Mouse (Mus musculus) heart, postnatal 0 days (tissue): ENCODE results near the gene Ppp2r5e. TPM values are rescaled to one million over a fixed set of nuclear protein-coding genes. Genes with fewer than 3 reads are reported as not detected.

Experiments used
- ATAC-seq: fragments of 200-750 bp; cut with Nextera tagmentation; 2 replicates; pipeline ENCODE4 v1.8.0; 2017; ENCODE audit warnings: low read depth, moderate number of reproducible peaks, moderate library complexity; ENCODE audit not compliant: insufficient read depth
- DNase-seq: peaks from one replicate; pipeline ENCODE4 v3.0.0-alpha.2; 2016; ENCODE audit warnings: low spot score
- H3K27ac ChIP-seq: fragments of 300-500 bp; sonication (generic); 2 replicates; pipeline ENCODE4 v1.5.1; 2014; ENCODE audit warnings: low read depth, mild to moderate bottlenecking
- H3K27me3 ChIP-seq: fragments of 300-500 bp; sonication (generic); 2 replicates; pipeline ENCODE4 v1.6.1; 2014; ENCODE audit warnings: low read length, mixed read lengths; ENCODE audit not compliant: control insufficient read depth, insufficient read depth
- H3K36me3 ChIP-seq: fragments of 300-500 bp; sonication (generic); replicated peaks from 2 replicates; pipeline ENCODE4 v1.6.1; 2014; ENCODE audit warnings: low read length, mixed read lengths; ENCODE audit not compliant: control insufficient read depth, insufficient read depth
- H3K4me1 ChIP-seq: fragments of 300-500 bp; sonication (generic); 2 replicates; pipeline ENCODE4 v1.6.1; 2014; ENCODE audit warnings: antibody characterized with exemption; ENCODE audit not compliant: control insufficient read depth, insufficient read depth
- H3K4me2 ChIP-seq: fragments of 300-500 bp; sonication (generic); 2 replicates; pipeline ENCODE4 v1.6.1; 2014; ENCODE audit warnings: low read depth, mild to moderate bottlenecking, low read length, moderate library complexity
- H3K4me3 ChIP-seq: fragments of 300-500 bp; sonication (generic); 2 replicates; pipeline ENCODE4 v1.5.1; 2014; ENCODE audit warnings: low read depth, low read length
- H3K9ac ChIP-seq: fragments of 300-500 bp; sonication (generic); replicated peaks from 2 replicates; pipeline ENCODE4 v1.6.1; 2014; ENCODE audit warnings: low read depth, low read length, mixed read lengths
- H3K9me3 ChIP-seq: fragments of 300-500 bp; sonication (generic); replicated peaks from 2 replicates; pipeline ENCODE4 v1.6.1; 2016; ENCODE audit warnings: low read length; ENCODE audit not compliant: control insufficient read depth
- CTCF ChIP-seq: IDR thresholded peaks from 2 replicates; pipeline ENCODE4 v1.5.1; 2016; ENCODE audit warnings: antibody characterized with exemption, control low read depth, low read depth
- EP300 ChIP-seq: IDR thresholded peaks from 2 replicates; pipeline ENCODE4 v1.6.1; 2016; ENCODE audit warnings: antibody characterized with exemption, low read depth
- WGBS: fragments of 180-500 bp; shearing (Covaris S2); extraction: QIAGEN DNeasy Blood & Tissue Kit; methylation state at CpG from one replicate; pipeline ENCODE4 v1.1.7; 2014; 5-methylcytosine and 5-hydroxymethylcytosine counted together
- polyA plus RNA-seq: library from polyadenylated mRNA; unstranded; fragments of >200 nt; fragmentation: Nextera tagmentation; extraction: Ambion mirVana; gene quantifications from 2 replicates; pipeline ENCODE4 v1.2.1, GENCODE M21; 2015
- total RNA-seq: library from RNA; depleted of rRNA; stranded (reverse); fragments of >200 nt; gene quantifications from 2 replicates; pipeline ENCODE4 v1.2.3, GENCODE M21; 2014; ENCODE audit warnings: low replicate concordance

The Ppp2r5e gene
- total and polyA plus RNA-seq, 2 experiments from 2014 or later, result 7.5 TPM

GRCm38 (mm10) chr12:75635771-75636430, 39.9 kb upstream of the Ppp2r5e start:
- no peak overlapping the region for H3K27ac ChIP-seq
- ATAC-seq, result no peak
- no peak overlapping the region for H3K4me2 ChIP-seq
- no peak for DNase-seq
- H3K4me1 ChIP-seq, result 0 out of 2 replicates have a peak, but pooled peaks cover 5% of the 10 kb centered on the region
- no peaks in the 10 kb centered on the region for H3K9me3 ChIP-seq
- 81% methylated on average over 10 of the region's 10 CpGs for WGBS
- no peak overlapping the region for H3K4me3 ChIP-seq
- TF ChIP-seq EP300 (no peak), CTCF (no peak)
- H3K9ac ChIP-seq, result no peak overlapping the region
- no peaks in the 10 kb centered on the region for H3K36me3 ChIP-seq
- H3K27me3 ChIP-seq, result no peaks in the 10 kb centered on the region

GRCm38 (mm10) chr12:75629618-75630017, 33.6 kb upstream of the Ppp2r5e start:
- no peak for TF ChIP-seq EP300
- peak; percentile 21; the same call in 1 of the 2 replicates for TF ChIP-seq CTCF
- no peak overlapping the region for H3K9ac ChIP-seq
- no peak for DNase-seq
- 0 out of 2 replicates have a peak, but pooled peaks cover 5% of the 10 kb centered on the region for H3K4me1 ChIP-seq
- H3K36me3 ChIP-seq, result no peaks in the 10 kb centered on the region
- H3K27ac ChIP-seq, result no peak overlapping the region
- no peak overlapping the region for H3K4me2 ChIP-seq
- H3K27me3 ChIP-seq, result no peaks in the 10 kb centered on the region
- H3K9me3 ChIP-seq, result no peaks in the 10 kb centered on the region; the same call in 1 of the 2 replicates
- 82% methylated on average over 1 of the region's 1 CpGs for WGBS
- H3K4me3 ChIP-seq, result no peak overlapping the region
- ATAC-seq, result no peak

GRCm38 (mm10) chr12:75623292-75623691, 27.2 kb upstream of the Ppp2r5e start:
- H3K27me3 ChIP-seq, result no peaks in the 10 kb centered on the region
- H3K4me3 ChIP-seq, result no peak overlapping the region
- H3K4me2 ChIP-seq, result no peak overlapping the region
- H3K9ac ChIP-seq, result no peak overlapping the region
- ATAC-seq (no peak), DNase-seq (no peak)
- H3K4me1 ChIP-seq, result no peaks in the 10 kb centered on the region
- TF ChIP-seq EP300, result no peak
- no peak for TF ChIP-seq CTCF
- no peak overlapping the region for H3K27ac ChIP-seq
- peaks cover 4% of the 10 kb centered on the region; the same call in 1 of the 2 replicates for H3K9me3 ChIP-seq
- WGBS, result 86% methylated on average over 5 of the region's 5 CpGs
- no peaks in the 10 kb centered on the region for H3K36me3 ChIP-seq

GRCm38 (mm10) chr12:75622835-75623234, 26.8 kb upstream of the Ppp2r5e start:
- H3K27me3 ChIP-seq, result no peaks in the 10 kb centered on the region
- TF ChIP-seq CTCF (no peak), EP300 (no peak)
- peaks cover 4% of the 10 kb centered on the region; the same call in 1 of the 2 replicates for H3K9me3 ChIP-seq
- H3K4me2 ChIP-seq, result no peak overlapping the region
- no peaks in the 10 kb centered on the region for H3K4me1 ChIP-seq
- no peak overlapping the region for H3K4me3 ChIP-seq
- H3K27ac ChIP-seq, result no peak overlapping the region
- peak; percentile 14 for DNase-seq
- H3K9ac ChIP-seq, result no peak overlapping the region
- no peaks in the 10 kb centered on the region for H3K36me3 ChIP-seq
- ATAC-seq, result no peak
- WGBS, result 43% methylated on average over 3 of the region's 3 CpGs

DNA sequence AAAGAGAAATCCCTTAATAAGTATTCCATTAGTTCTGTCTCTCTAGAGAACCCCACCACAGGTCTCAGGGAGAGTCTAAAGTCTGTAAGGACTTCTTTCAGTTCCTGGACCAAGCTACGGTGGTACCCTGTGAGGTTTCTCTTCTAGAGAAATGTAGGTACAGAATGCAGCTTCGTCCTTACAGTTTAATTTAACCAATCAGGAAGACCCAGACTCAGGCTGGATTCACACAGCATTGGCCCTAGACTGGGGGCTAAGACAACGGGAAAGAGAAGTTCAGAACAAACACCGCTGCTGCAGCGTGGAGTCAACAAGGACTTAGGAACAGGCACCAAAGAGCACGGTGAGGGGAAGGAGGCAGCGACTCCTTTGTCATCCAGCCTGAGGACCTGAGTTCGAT, 20.8 kb upstream of the Ppp2r5e start:
- Histone ChIP-seq H3K4me3 (no peak overlapping the region), H3K9me3 (peaks cover 4% of the 10 kb centered on the region; the same call in 1 of the 2 replicates), H3K4me2 (no peak overlapping the region), H3K9ac (no peak overlapping the region), H3K27ac (no peak overlapping the region), H3K4me1 (no peaks in the 10 kb centered on the region), H3K27me3 (no peaks in the 10 kb centered on the region), H3K36me3 (no peaks in the 10 kb centered on the region)
- TF ChIP-seq CTCF, result no peak
- TF ChIP-seq EP300, result no peak
- WGBS, result 72% methylated on average over 8 of the region's 8 CpGs
- DNase-seq, result no peak
- no peak for ATAC-seq
